Mouse (Mus musculus) intestine, postnatal 0 days (tissue): ENCODE data around the gene Kcng3. TPM values are rescaled to one million over a fixed set of nuclear protein-coding genes. Genes with fewer than 3 reads are reported as not detected.

Experiments
- ATAC-seq: fragments of 200-750 bp; cut with Nextera tagmentation; 2 replicates; pipeline ENCODE4 v1.8.0; 2017; ENCODE audit warnings: mild to moderate bottlenecking, moderate TSS enrichment, moderate library complexity
- H3K27ac ChIP-seq: fragments of 300-500 bp; sonication (generic); 2 replicates; pipeline ENCODE4 v1.5.1; 2014; ENCODE audit warnings: mild to moderate bottlenecking, low read depth, low read length, moderate library complexity
- H3K27me3 ChIP-seq: fragments of 300-500 bp; sonication (generic); replicated peaks from 2 replicates; pipeline ENCODE4 v1.6.1; 2014; ENCODE audit warnings: low read length, mixed read lengths; ENCODE audit not compliant: control insufficient read depth, insufficient read depth
- H3K36me3 ChIP-seq: fragments of 300-500 bp; sonication (generic); 2 replicates; pipeline ENCODE4 v1.6.1; 2014; ENCODE audit warnings: mild to moderate bottlenecking, moderate library complexity; ENCODE audit not compliant: control insufficient read depth, insufficient read depth
- H3K4me1 ChIP-seq: fragments of 300-500 bp; sonication (generic); replicated peaks from 2 replicates; pipeline ENCODE4 v1.6.1; 2014; ENCODE audit warnings: antibody characterized with exemption, low read length, mixed read lengths; ENCODE audit not compliant: control insufficient read depth, insufficient read depth
- H3K4me2 ChIP-seq: fragments of 300-500 bp; sonication (generic); replicated peaks from 2 replicates; pipeline ENCODE4 v1.6.1; 2014; ENCODE audit warnings: low read depth, mild to moderate bottlenecking, moderate library complexity
- H3K4me3 ChIP-seq: fragments of 300-500 bp; sonication (generic); 2 replicates; pipeline ENCODE4 v1.5.1; 2014; ENCODE audit warnings: low read depth, low read length
- H3K9ac ChIP-seq: fragments of 300-500 bp; sonication (generic); 2 replicates; pipeline ENCODE4 v1.6.1; 2014; ENCODE audit warnings: mild to moderate bottlenecking, low read depth, low read length
- H3K9me3 ChIP-seq: fragments of 300-500 bp; sonication (generic); 2 replicates; pipeline ENCODE4 v1.6.1; 2016; ENCODE audit warnings: mixed run types; ENCODE audit not compliant: control insufficient read depth
- CTCF ChIP-seq: sonication (generic); IDR thresholded peaks from 2 replicates; pipeline ENCODE4 v1.5.1; 2016; ENCODE audit warnings: low read depth, mild to moderate bottlenecking, control low read depth, antibody characterized with exemption, moderate library complexity
- WGBS: fragments of 180-500 bp; shearing (Covaris S2); extraction: QIAGEN DNeasy Blood & Tissue Kit; methylation state at CpG from one replicate; pipeline ENCODE4 v1.1.7; 2014; 5-methylcytosine and 5-hydroxymethylcytosine counted together
- polyA plus RNA-seq: library from polyadenylated mRNA; unstranded; fragments of >200 nt; fragmentation: Nextera tagmentation; extraction: Ambion mirVana; gene quantifications from 2 replicates; pipeline ENCODE4 v1.2.1, GENCODE M21; 2015

The Kcng3 gene
- polyA plus RNA-seq: not detected in 2 replicates

GRCm38 (mm10) chr17:83631783-83632652, at the start of gene Kcng3:
Gene Kcng3, minus strand, starts transcription at chr17:83631895.
- Histone ChIP-seq H3K9me3 (no peaks in the 10 kb centered on the region), H3K4me3 (peak within 1 kb of the TSS; percentile 59), H3K27ac (no peak within 1 kb of the TSS), H3K9ac (peak within 1 kb of the TSS; percentile 42), H3K27me3 (peaks cover 64% of the 10 kb centered on the region), H3K4me2 (peak within 1 kb of the TSS; percentile 94), H3K4me1 (peaks cover 5% of the 10 kb centered on the region), H3K36me3 (no peaks in the 10 kb centered on the region)
- TF ChIP-seq CTCF: no peak
- peak; percentile 72 for ATAC-seq
- WGBS: under 1% methylated on average over 63 of the region's 86 CpGs

GRCm38 (mm10) chr17:83677370-83677769, 45.7 kb upstream of the Kcng3 start:
- no peaks in the 10 kb centered on the region for H3K9me3 ChIP-seq
- no peak overlapping the region for H3K4me3 ChIP-seq
- H3K4me1 ChIP-seq: no peaks in the 10 kb centered on the region
- H3K4me2 ChIP-seq: no peak overlapping the region
- no peak overlapping the region for H3K9ac ChIP-seq
- no peak for TF ChIP-seq CTCF
- no peaks in the 10 kb centered on the region for H3K36me3 ChIP-seq
- no peaks in the 10 kb centered on the region for H3K27me3 ChIP-seq
- H3K27ac ChIP-seq: no peak overlapping the region
- 71% methylated on average over 1 of the region's 1 CpGs for WGBS
- no peak for ATAC-seq

- H3K9me3 ChIP-seq: no peaks in the 10 kb centered on the region
- H3K27ac ChIP-seq: no peak overlapping the region
- no peak overlapping the region for H3K9ac ChIP-seq
- H3K27me3 ChIP-seq: no peaks in the 10 kb centered on the region
- H3K4me3 ChIP-seq: no peak overlapping the region
- 45% methylated on average over 4 of the region's 4 CpGs for WGBS
- no peaks in the 10 kb centered on the region for H3K36me3 ChIP-seq
- no peak overlapping the region for H3K4me2 ChIP-seq
- ATAC-seq: peak; percentile 94
- H3K4me1 ChIP-seq: no peaks in the 10 kb centered on the region
- no peak for TF ChIP-seq CTCF
These were observed 41.0 kb upstream of the Kcng3 start for GRCm38 (mm10) chr17:83672685-83673084.

GRCm38 (mm10) chr17:83667934-83668690, 36.4 kb upstream of the Kcng3 start:
- TF ChIP-seq CTCF: no peak
- no peaks in the 10 kb centered on the region for H3K36me3 ChIP-seq
- no peak for ATAC-seq
- H3K4me3 ChIP-seq: no peak overlapping the region
- H3K4me2 ChIP-seq: no peak overlapping the region
- H3K4me1 ChIP-seq: no peaks in the 10 kb centered on the region
- no peaks in the 10 kb centered on the region for H3K9me3 ChIP-seq
- no peaks in the 10 kb centered on the region for H3K27me3 ChIP-seq
- WGBS: 88% methylated on average over 3 of the region's 3 CpGs
- H3K9ac ChIP-seq: no peak overlapping the region
- no peak overlapping the region for H3K27ac ChIP-seq

- ATAC-seq: no peak
- H3K4me2 ChIP-seq: no peak overlapping the region
- no peak overlapping the region for H3K4me3 ChIP-seq
- 70% methylated on average over 13 of the region's 13 CpGs for WGBS
- no peaks in the 10 kb centered on the region for H3K4me1 ChIP-seq
- no peaks in the 10 kb centered on the region for H3K36me3 ChIP-seq
- no peaks in the 10 kb centered on the region for H3K27me3 ChIP-seq
- TF ChIP-seq CTCF: 0 out of 2 replicates have a peak, but pooled peaks have one; percentile 2
- no peak overlapping the region for H3K27ac ChIP-seq
- H3K9ac ChIP-seq: no peak overlapping the region
- H3K9me3 ChIP-seq: no peaks in the 10 kb centered on the region
These were observed 35.0 kb upstream of the Kcng3 start for GRCm38 (mm10) chr17:83666597-83667287.

GRCm38 (mm10) chr17:83664761-83665160, 33.1 kb upstream of the Kcng3 start:
- Histone ChIP-seq H3K36me3 (no peaks in the 10 kb centered on the region), H3K27ac (no peak overlapping the region), H3K9me3 (no peaks in the 10 kb centered on the region), H3K4me1 (no peaks in the 10 kb centered on the region), H3K9ac (no peak overlapping the region), H3K4me3 (no peak overlapping the region), H3K4me2 (no peak overlapping the region), H3K27me3 (no peaks in the 10 kb centered on the region)
- no peak for TF ChIP-seq CTCF
- ATAC-seq: no peak
- 65% methylated on average over 8 of the region's 8 CpGs for WGBS
